Mouse (Mus musculus): ENCODE measurements at regions not wholly inside any gene's neighbourhood (a gene's known extent, or its start where the extent isn't known, plus 50 kb on each side); places are given as distances from the start of the nearest gene placed in this dataset.

- no peak overlapping the region for H3K4me2 ChIP-seq (replicated peaks)
- H3K9me3 ChIP-seq: no peaks in the 10 kb centered on the region
- no peaks in the 10 kb centered on the region for H3K4me1 ChIP-seq
- WGBS: 94% methylated on average over 3 of the region's 3 CpGs
- no peak overlapping the region for H3K27ac ChIP-seq
- ATAC-seq (ENCODE audit: insufficient number of reproducible peaks, insufficient read depth, low FRiP score, low TSS enrichment): no peak
- no peaks in the 10 kb centered on the region for H3K36me3 ChIP-seq
- no peak overlapping the region for H3K9ac ChIP-seq
- no peaks in the 10 kb centered on the region for H3K27me3 ChIP-seq
- no peak overlapping the region for H3K4me3 ChIP-seq
Measured at GRCm38 (mm10) chr17:85908709-85909108, 220.6 kb upstream of the Six2 start.

- WGBS: 77% methylated on average over 4 of the region's 4 CpGs
- ATAC-seq (ENCODE audit: insufficient number of reproducible peaks, insufficient read depth, low FRiP score, low TSS enrichment): no peak
Measured at GRCm38 (mm10) chr17:85906597-85907187, 218.6 kb upstream of the Six2 start.

GRCm38 (mm10) chr17:85902575-85902974 lies 214.5 kb upstream of the Six2 start:
- H3K9me3 ChIP-seq: no peaks in the 10 kb centered on the region
- 29% methylated on average over 2 of the region's 2 CpGs for WGBS
- no peak for ATAC-seq (ENCODE audit: insufficient number of reproducible peaks, insufficient read depth, low FRiP score, low TSS enrichment)
- no peaks in the 10 kb centered on the region for H3K27me3 ChIP-seq
- no peaks in the 10 kb centered on the region for H3K36me3 ChIP-seq
- no peak overlapping the region for H3K4me2 ChIP-seq (replicated peaks)
- H3K27ac ChIP-seq: no peak overlapping the region
- peaks cover 4% of the 10 kb centered on the region; the same call in 1 of the 2 replicates for H3K4me1 ChIP-seq
- no peak overlapping the region for H3K9ac ChIP-seq
- H3K4me3 ChIP-seq: no peak overlapping the region

More at GRCm38 (mm10) chr17:85906597-85907187, 218.6 kb upstream of the Six2 start:
- Histone ChIP-seq H3K27ac (no peak overlapping the region), H3K9me3 (no peaks in the 10 kb centered on the region), H3K36me3 (no peaks in the 10 kb centered on the region), H3K4me2 (replicated peaks) (no peak overlapping the region), H3K9ac (no peak overlapping the region), H3K27me3 (no peaks in the 10 kb centered on the region), H3K4me1 (no peaks in the 10 kb centered on the region; the same call in 1 of the 2 replicates), H3K4me3 (no peak overlapping the region)

- Histone ChIP-seq H3K4me2 (replicated peaks) (no peak overlapping the region), H3K36me3 (no peaks in the 10 kb centered on the region), H3K9me3 (no peaks in the 10 kb centered on the region), H3K27me3 (no peaks in the 10 kb centered on the region), H3K4me1 (peaks cover 10% of the 10 kb centered on the region; the same call in 1 of the 2 replicates), H3K27ac (no peak overlapping the region), H3K9ac (no peak overlapping the region), H3K4me3 (no peak overlapping the region)
- no peak for ATAC-seq (ENCODE audit: insufficient number of reproducible peaks, insufficient read depth, low FRiP score, low TSS enrichment)
- 40% methylated on average over 6 of the region's 6 CpGs for WGBS
Measured at GRCm38 (mm10) chr17:85899096-85899495, 211.0 kb upstream of the Six2 start.

- H3K36me3 ChIP-seq: no peaks in the 10 kb centered on the region
- peaks cover 18% of the 10 kb centered on the region; the same call in 1 of the 2 replicates for H3K4me1 ChIP-seq
- no peaks in the 10 kb centered on the region for H3K27me3 ChIP-seq
- H3K9me3 ChIP-seq: no peaks in the 10 kb centered on the region
- H3K4me3 ChIP-seq: no peak overlapping the region
- H3K27ac ChIP-seq: no peak overlapping the region
- no peak overlapping the region for H3K9ac ChIP-seq
- H3K4me2 ChIP-seq (replicated peaks): no peak overlapping the region
- ATAC-seq (ENCODE audit: insufficient number of reproducible peaks, insufficient read depth, low FRiP score, low TSS enrichment): no peak
- 59% methylated on average over 5 of the region's 5 CpGs for WGBS
Measured at GRCm38 (mm10) chr17:85895978-85896377, 207.9 kb upstream of the Six2 start.

GRCm38 (mm10) chr17:85891243-85891642 lies 203.2 kb upstream of the Six2 start:
- 74% methylated on average over 2 of the region's 2 CpGs for WGBS
- Histone ChIP-seq H3K4me2 (replicated peaks) (no peak overlapping the region), H3K27me3 (no peaks in the 10 kb centered on the region), H3K36me3 (no peaks in the 10 kb centered on the region), H3K27ac (no peak overlapping the region), H3K9ac (no peak overlapping the region), H3K4me1 (peaks cover 38% of the 10 kb centered on the region), H3K9me3 (no peaks in the 10 kb centered on the region), H3K4me3 (no peak overlapping the region)
- no peak for ATAC-seq (ENCODE audit: insufficient number of reproducible peaks, insufficient read depth, low FRiP score, low TSS enrichment)

GRCm38 (mm10) chr17:85889746-85890532 lies 201.9 kb upstream of the Six2 start:
- no peak for ATAC-seq (ENCODE audit: insufficient number of reproducible peaks, insufficient read depth, low FRiP score, low TSS enrichment)
- no peaks in the 10 kb centered on the region for H3K36me3 ChIP-seq
- H3K9me3 ChIP-seq: no peaks in the 10 kb centered on the region
- H3K9ac ChIP-seq: no peak overlapping the region
- no peak overlapping the region for H3K4me3 ChIP-seq
- WGBS: 64% methylated on average over 18 of the region's 18 CpGs
- peaks cover 36% of the 10 kb centered on the region for H3K4me1 ChIP-seq
- H3K4me2 ChIP-seq (replicated peaks): no peak overlapping the region
- no peaks in the 10 kb centered on the region for H3K27me3 ChIP-seq
- 0 out of 2 replicates have a peak overlapping the region, but pooled peaks have one; percentile 25 for H3K27ac ChIP-seq

- WGBS: 85% methylated on average over 10 of the region's 10 CpGs
- no peak overlapping the region for H3K4me2 ChIP-seq (replicated peaks)
- no peaks in the 10 kb centered on the region for H3K36me3 ChIP-seq
- H3K27ac ChIP-seq: no peak overlapping the region
- no peak for ATAC-seq (ENCODE audit: insufficient number of reproducible peaks, insufficient read depth, low FRiP score, low TSS enrichment)
- H3K9ac ChIP-seq: no peak overlapping the region
- no peaks in the 10 kb centered on the region for H3K9me3 ChIP-seq
- no peaks in the 10 kb centered on the region for H3K27me3 ChIP-seq
- peaks cover 36% of the 10 kb centered on the region for H3K4me1 ChIP-seq
- H3K4me3 ChIP-seq: no peak overlapping the region
Measured at GRCm38 (mm10) chr17:85888568-85889398, 200.7 kb upstream of the Six2 start.

GRCm38 (mm10) chr17:85886675-85887074 lies 198.6 kb upstream of the Six2 start:
- Histone ChIP-seq H3K4me1 (peaks cover 39% of the 10 kb centered on the region), H3K9me3 (no peaks in the 10 kb centered on the region), H3K27me3 (no peaks in the 10 kb centered on the region), H3K4me3 (no peak overlapping the region), H3K4me2 (replicated peaks) (no peak overlapping the region), H3K9ac (no peak overlapping the region), H3K36me3 (no peaks in the 10 kb centered on the region), H3K27ac (peak overlapping the region; percentile 24; the same call in 1 of the 2 replicates)
- 52% methylated on average over 6 of the region's 6 CpGs for WGBS
- ATAC-seq (ENCODE audit: insufficient number of reproducible peaks, insufficient read depth, low FRiP score, low TSS enrichment): peak; percentile 65; the same call in 1 of the 2 replicates

- H3K27me3 ChIP-seq: no peaks in the 10 kb centered on the region
- H3K4me1 ChIP-seq: peaks cover 44% of the 10 kb centered on the region
- H3K9ac ChIP-seq: no peak overlapping the region
- H3K4me2 ChIP-seq (replicated peaks): no peak overlapping the region
- H3K36me3 ChIP-seq: no peaks in the 10 kb centered on the region
- H3K9me3 ChIP-seq: no peaks in the 10 kb centered on the region
- peak; percentile 50; the same call in 1 of the 2 replicates for ATAC-seq (ENCODE audit: insufficient number of reproducible peaks, insufficient read depth, low FRiP score, low TSS enrichment)
- H3K4me3 ChIP-seq: no peak overlapping the region
- WGBS: 38% methylated on average over 4 of the region's 4 CpGs
- H3K27ac ChIP-seq: peak overlapping the region; percentile 17; the same call in 1 of the 2 replicates
Measured at GRCm38 (mm10) chr17:85886237-85886636, 198.2 kb upstream of the Six2 start.

- Histone ChIP-seq H3K4me3 (no peak overlapping the region), H3K9me3 (no peaks in the 10 kb centered on the region), H3K4me1 (peaks cover 33% of the 10 kb centered on the region), H3K27me3 (no peaks in the 10 kb centered on the region), H3K9ac (no peak overlapping the region), H3K27ac (0 out of 2 replicates have a peak overlapping the region, but pooled peaks have one; percentile 5), H3K36me3 (no peaks in the 10 kb centered on the region), H3K4me2 (replicated peaks) (no peak overlapping the region)
- ATAC-seq (ENCODE audit: insufficient number of reproducible peaks, insufficient read depth, low FRiP score, low TSS enrichment): no peak
- WGBS: 29% methylated on average over 8 of the region's 8 CpGs
Measured at GRCm38 (mm10) chr17:85881636-85882170, 193.6 kb upstream of the Six2 start.

Measured in embryonic facial prominence, embryonic 12.5 days (tissue).